Mouse (Mus musculus) liver, adult 2 months (tissue): Measurements from ENCODE around the gene Efnb2.

ENCODE experiments used
- CTCF ChIP-seq: fragments of 200-500 bp; IDR thresholded peaks from 2 replicates; pipeline ENCODE4 v1.5.1; 2011; ENCODE audit warnings: low read depth, low read length, control low read depth
- POLR2A ChIP-seq: fragments of 200-500 bp; IDR thresholded peaks from 2 replicates; pipeline ENCODE4 v1.6.1; 2011; ENCODE audit warnings: low read length, control low read depth; ENCODE audit not compliant: insufficient read depth; ENCODE audit errors: extremely low read depth

GRCm38 (mm10) chr8:8595831-8596611 is 65.0 kb downstream of the Efnb2 start:
- TF ChIP-seq CTCF (no peak), POLR2A (no peak)
